Mouse (Mus musculus) testis, adult 2 months (tissue): ENCODE measurements around the gene Gpr176. TPM values are rescaled to one million over a fixed set of nuclear protein-coding genes. Genes with fewer than 3 reads are reported as not detected.
A peak's percentile ranks its signal among the peaks of the same experiment; 100 is the strongest.

Experiments used
- H3K27ac ChIP-seq: fragments of 200-500 bp; 2 replicates; pipeline ENCODE4 v1.5.1; 2012; ENCODE audit warnings: low read depth, low read length; ENCODE audit not compliant: control insufficient read depth, insufficient read depth
- H3K27me3 ChIP-seq: fragments of 200-500 bp; 2 replicates; pipeline ENCODE4 v1.6.1; 2012; ENCODE audit warnings: mild to moderate bottlenecking, low read length, moderate library complexity; ENCODE audit not compliant: control insufficient read depth, insufficient read depth
- H3K36me3 ChIP-seq: fragments of 200-500 bp; 2 replicates; pipeline ENCODE4 v1.6.1; 2012; ENCODE audit warnings: mild to moderate bottlenecking, low read length; ENCODE audit not compliant: control insufficient read depth, insufficient read depth
- H3K4me1 ChIP-seq: fragments of 200-500 bp; 2 replicates; pipeline ENCODE4 v1.6.1; 2012; ENCODE audit warnings: low read length; ENCODE audit not compliant: control insufficient read depth, insufficient read depth
- H3K4me3 ChIP-seq: fragments of 200-500 bp; 2 replicates; pipeline ENCODE4 v1.5.1; 2012; ENCODE audit warnings: low read depth, mild to moderate bottlenecking, low read length, moderate library complexity, mixed read lengths; ENCODE audit not compliant: control insufficient read depth
- CTCF ChIP-seq: fragments of 200-500 bp; IDR thresholded peaks from 2 replicates; pipeline ENCODE4 v1.5.1; 2012; ENCODE audit warnings: low read depth, mild to moderate bottlenecking, inconsistent platforms, low read length, moderate library complexity; ENCODE audit not compliant: control insufficient read depth, insufficient read depth, insufficient replicate concordance
- POLR2A ChIP-seq: fragments of 200-500 bp; IDR thresholded peaks from 2 replicates; pipeline ENCODE4 v1.6.1; 2012; ENCODE audit warnings: low read depth, mild to moderate bottlenecking, inconsistent platforms, low read length, moderate library complexity; ENCODE audit not compliant: control insufficient read depth
- polyA plus RNA-seq: library from polyadenylated mRNA; depleted of rRNA; stranded (reverse); fragments of >200 nt; gene quantifications from 2 replicates; pipeline ENCODE4 v1.2.3, GENCODE M21; 2012

Gene Gpr176
- polyA plus RNA-seq, 1 experiment, result 0.32 TPM

DNA sequence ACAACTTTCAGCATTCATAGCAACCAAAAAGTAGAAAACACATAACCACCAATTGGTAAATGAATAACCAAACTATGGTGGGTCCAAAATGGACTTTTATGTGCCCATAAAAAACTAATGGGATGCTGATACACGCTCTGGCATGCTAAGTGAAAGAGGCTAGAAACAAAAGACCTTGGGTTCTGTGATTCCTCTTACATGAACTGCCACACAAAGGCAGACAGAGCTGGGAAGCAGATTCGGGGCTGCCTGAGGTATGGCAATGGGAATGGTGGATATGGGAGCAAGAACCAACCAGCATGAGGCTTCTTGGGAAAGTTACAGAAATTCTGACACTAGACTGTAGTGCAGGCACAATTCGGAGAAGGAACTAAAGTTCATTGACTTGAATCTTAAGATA lies 90.8 kb downstream of the Gpr176 start:
- H3K36me3 ChIP-seq, result no peaks in the 10 kb centered on the region
- H3K27ac ChIP-seq, result no peak overlapping the region
- no peak for TF ChIP-seq CTCF
- no peak for TF ChIP-seq POLR2A
- no peaks in the 10 kb centered on the region for H3K27me3 ChIP-seq
- no peaks in the 10 kb centered on the region; the same call in 1 of the 2 replicates for H3K4me1 ChIP-seq
- no peak overlapping the region for H3K4me3 ChIP-seq

GRCm38 (mm10) chr2:118278249-118278648 lies 95.0 kb downstream of the Gpr176 start:
- TF ChIP-seq POLR2A (no peak), CTCF (no peak)
- Histone ChIP-seq H3K4me3 (no peak overlapping the region), H3K27me3 (no peaks in the 10 kb centered on the region)

GRCm38 (mm10) chr2:118271606-118272005 lies 101.6 kb downstream of the Gpr176 start:
- H3K27me3 ChIP-seq, result no peaks in the 10 kb centered on the region
- TF ChIP-seq POLR2A (peak; percentile 69; the same call in 1 of the 2 replicates), CTCF (no peak)
- H3K36me3 ChIP-seq, result no peaks in the 10 kb centered on the region
- H3K4me1 ChIP-seq, result no peaks in the 10 kb centered on the region; the same call in none of the 2 replicates
- peak overlapping the region; percentile 75 for H3K4me3 ChIP-seq
- H3K27ac ChIP-seq, result no peak overlapping the region; the same call in 1 of the 2 replicates

More at GRCm38 (mm10) chr2:118278249-118278648, 95.0 kb downstream of the Gpr176 start:
- H3K36me3 ChIP-seq, result no peaks in the 10 kb centered on the region
- H3K4me1 ChIP-seq, result no peaks in the 10 kb centered on the region
- H3K27ac ChIP-seq, result no peak overlapping the region

- TF ChIP-seq CTCF (no peak), POLR2A (no peak)
- Histone ChIP-seq H3K27ac (no peak overlapping the region), H3K4me3 (no peak overlapping the region), H3K4me1 (no peaks in the 10 kb centered on the region; the same call in none of the 2 replicates), H3K27me3 (no peaks in the 10 kb centered on the region), H3K36me3 (no peaks in the 10 kb centered on the region)
Observed at GRCm38 (mm10) chr2:118270213-118270612, 103.0 kb downstream of the Gpr176 start.

DNA sequence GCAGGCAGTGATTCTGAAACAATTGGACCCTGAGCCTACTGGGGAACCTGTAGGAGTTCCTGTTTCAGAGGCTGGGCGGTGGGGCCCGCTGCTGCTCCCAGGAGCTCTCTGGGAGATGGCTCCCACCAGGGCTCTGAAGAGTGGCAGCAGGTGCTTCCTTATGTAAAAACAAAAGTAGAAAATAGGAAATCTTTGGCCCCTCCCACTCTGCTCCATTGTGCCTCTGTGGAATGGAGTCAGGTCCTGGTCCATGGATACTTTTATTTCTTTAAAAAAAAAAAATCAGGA lies 109.4 kb downstream of the Gpr176 start:
- H3K36me3 ChIP-seq, result no peaks in the 10 kb centered on the region
- TF ChIP-seq CTCF (no peak), POLR2A (no peak)
- H3K27me3 ChIP-seq, result no peaks in the 10 kb centered on the region
- H3K4me1 ChIP-seq, result 0 out of 2 replicates have a peak, but pooled peaks cover 2% of the 10 kb centered on the region
- no peak overlapping the region for H3K27ac ChIP-seq
- H3K4me3 ChIP-seq, result no peak overlapping the region

- no peak for TF ChIP-seq CTCF
- TF ChIP-seq POLR2A, result no peak
- H3K4me3 ChIP-seq, result no peak overlapping the region
- H3K27ac ChIP-seq, result no peak overlapping the region
- H3K36me3 ChIP-seq, result no peaks in the 10 kb centered on the region
- H3K27me3 ChIP-seq, result no peaks in the 10 kb centered on the region
- 0 out of 2 replicates have a peak, but pooled peaks cover 2% of the 10 kb centered on the region for H3K4me1 ChIP-seq
Observed at GRCm38 (mm10) chr2:118263151-118263913, 109.9 kb downstream of the Gpr176 start.

DNA sequence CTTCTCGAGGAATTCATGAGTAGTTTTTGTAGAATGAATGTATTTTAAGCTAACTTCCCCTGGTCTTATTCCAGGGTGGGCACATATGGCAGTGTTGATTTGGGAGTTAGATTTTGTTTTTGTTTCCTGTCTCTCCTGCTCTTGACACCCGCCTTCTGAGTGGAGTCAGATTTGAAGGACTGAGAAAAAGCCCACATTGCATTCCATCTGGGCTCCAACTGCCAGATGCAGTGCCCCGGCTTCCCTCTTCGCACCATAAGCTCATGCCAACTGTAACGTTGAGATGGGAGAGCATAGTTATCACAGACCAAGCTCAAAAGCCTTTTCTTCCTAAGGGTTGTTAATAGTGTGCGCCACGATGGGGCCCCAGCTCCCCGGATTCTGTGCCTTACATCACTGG lies 110.5 kb downstream of the Gpr176 start:
- TF ChIP-seq POLR2A (no peak), CTCF (no peak)
- Histone ChIP-seq H3K4me1 (0 out of 2 replicates have a peak, but pooled peaks cover 2% of the 10 kb centered on the region), H3K27ac (no peak overlapping the region), H3K27me3 (no peaks in the 10 kb centered on the region), H3K36me3 (no peaks in the 10 kb centered on the region), H3K4me3 (no peak overlapping the region)
